In genomic region chrX:142682176-142682820, GRCm38 (mm10) we compare ENCODE assay signal across 8 mouse cellular contexts. TPM values are rescaled to one million over a fixed set of nuclear protein-coding genes. Genes with fewer than 3 reads are reported as not detected.
DNase-seq lines count a peak whose midpoint lies in the region; ATAC-seq and TF ChIP-seq lines count a peak whose summit lies in the region.

No protein-coding gene starts in this region.

- in situ Hi-C loops in CH12.LX (cut with MboI; ENCODE audit: low pct_ligation_motif_present, low pct_unique_long_range_greater_than_20kb, low sequenced_read_pairs) = no loop called here

- no peaks in the 10 kb centered on the region for H3K9me3 ChIP-seq in CH12.LX (replicated peaks; ENCODE audit: low read length)
- H3K9me3 ChIP-seq in forebrain, embryonic 10.5 days = no peaks in the 10 kb centered on the region

- ATAC-seq in inflammation-experienced regulatory T-cells, adult 6 months = peak; percentile 27

- WGBS in forebrain, embryonic 10.5 days = 24% methylated on average over 28 of the region's 28 CpGs

- peaks cover 0 to 9% of the 10 kb centered on the region in 2 experiments for H3K36me3 ChIP-seq in CH12.LX (replicated peaks in 1 of 2; ENCODE audit: control insufficient read depth in 1 of 2, insufficient read depth in 1 of 2, low read length in 1 of 2)
- H3K36me3 ChIP-seq in forebrain, embryonic 10.5 days (replicated peaks) = no peaks in the 10 kb centered on the region

- no peak for TF ChIP-seq CTCF in CH12.LX (conservative IDR thresholded peaks at IDR 0.05 in 1 of 2, IDR thresholded peaks at IDR 0.05 in 1 of 2; ENCODE audit: low read depth in 2 of 2, low read length in 2 of 2)

- no peak for TF ChIP-seq POLR2A in CH12.LX (IDR thresholded peaks at IDR 0.05; ENCODE audit: low read depth, low read length)

- no peak overlapping the region for H3K27ac ChIP-seq in CH12.LX (ENCODE audit: insufficient read depth, low read depth)
- peak overlapping the region; percentile 95 for H3K27ac ChIP-seq in forebrain, embryonic 10.5 days

- DNase-seq in CH12.LX (ENCODE audit: extremely low read depth) (no peak), NIH3T3 (ENCODE audit: low read depth) (peak; percentile 30)
- peak; percentile 17 for DNase-seq in forebrain, embryonic 10.5 days (ENCODE audit: extremely low spot score, low spot score)
- peak; percentile 21 to 47 for DNase-seq in lung, adult 18-20 months
- DNase-seq in retina, embryonic 14.5 days (ENCODE audit: low spot score) = peak; percentile 11
- no peak for DNase-seq in right cerebral cortex, adult 2 months (ENCODE audit: low spot score in 2 of 2)
- no peak for DNase-seq in ovary, postnatal 10 days (ENCODE audit: low spot score)

- peak overlapping the region; percentile 49 to 91 (median 63) for H3K4me3 ChIP-seq in CH12.LX (replicated peaks in 1 of 3; ENCODE audit: low read depth in 2 of 3, low read length in 2 of 3, poor library complexity in 1 of 3)
- H3K4me3 ChIP-seq in forebrain, embryonic 10.5 days = peak overlapping the region; percentile 67

- H3K4me1 ChIP-seq in CH12.LX (ENCODE audit: control insufficient read depth in 1 of 2, insufficient read depth in 2 of 2) = peaks cover 4 to 41% of the 10 kb centered on the region in 2 experiments; a peak in 3 of 4 replicates
- H3K4me1 ChIP-seq in forebrain, embryonic 10.5 days = peaks cover 59% of the 10 kb centered on the region

- no peak for TF ChIP-seq RAD21 in CH12.LX (IDR thresholded peaks at IDR 0.05; ENCODE audit: low read depth, low read length)

- H3K4me2 ChIP-seq in CH12.LX (ENCODE audit: insufficient read depth, low read depth, poor library complexity, severe bottlenecking) = peak overlapping the region; percentile 61

- no peak for TF ChIP-seq EP300 in CH12.LX (IDR thresholded peaks at IDR 0.05; ENCODE audit: low read length)

- H3K9ac ChIP-seq in CH12.LX (ENCODE audit: insufficient read depth, low read depth) = peak overlapping the region; percentile 71

- peaks cover 13% of the 10 kb centered on the region for H3K79me2 ChIP-seq in CH12.LX (replicated peaks; ENCODE audit: control insufficient read depth, extremely low read depth, insufficient read depth, poor library complexity, severe bottlenecking)

- no peaks in the 10 kb centered on the region for H3K27me3 ChIP-seq in CH12.LX (replicated peaks)
- H3K27me3 ChIP-seq in forebrain, embryonic 10.5 days (ENCODE audit: poor library complexity, severe bottlenecking) = peaks cover 99% of the 10 kb centered on the region

- dilution Hi-C loops in CH12.LX (cut with MboI; ENCODE audit: extremely low pct_ligation_motif_present, extremely low pct_unique_long_range_greater_than_20kb, low sequenced_read_pairs) = no loop called here

TF ChIP-seq in CH12.LX, 34 proteins besides CTCF, POLR2A, EP300 and RAD21:
- no peak for TF ChIP-seq ZKSCAN1 (IDR thresholded peaks at IDR 0.05; ENCODE audit: borderline replicate concordance, low read depth, low read length)
- no peak for TF ChIP-seq HCFC1 (IDR thresholded peaks at IDR 0.05; ENCODE audit: low read depth, low read length)
- TF ChIP-seq MXI1 (IDR thresholded peaks at IDR 0.05; ENCODE audit: low read depth, low read length) = no peak
- no peak for TF ChIP-seq MAX (IDR thresholded peaks at IDR 0.05; ENCODE audit: low read length)
- no peak for TF ChIP-seq MYC (IDR thresholded peaks at IDR 0.05; ENCODE audit: low read depth, low read length)
- TF ChIP-seq USF1 (IDR thresholded peaks at IDR 0.05; ENCODE audit: low read depth, low read length) = no peak

RNA-seq across cellular contexts. Expression of gene Tmem164, which starts 1.1 kb away (rescaled TPM):
- total RNA-seq in CH12.LX (2012; rRNA removed) (21.5 and 24.0 TPM in 2 replicates), CH12.LX (2014; rRNA removed) (21.4 and 22.7 TPM in 2 replicates)
- 17.7 and 19.2 TPM in 2 replicates for polyA plus RNA-seq in CH12.LX (2012; ENCODE audit: insufficient read length, low read depth)
- polyA plus RNA-seq in forebrain, embryonic 10.5 days (2016; fragmentation: Nextera tagmentation; extraction: Ambion mirVana) = 67.4 and 70.8 TPM in 2 replicates
- 10 to 100 TPM; 15.3 to 19.7 (median 18.9) TPM for polyA plus RNA-seq in inflammation-experienced regulatory T-cells, adult 6 months (2017; shearing (Covaris generic))

Comparison
In these comparisons a context has a peak if more than half of its experiments do, and no peak if none do; other contexts are left out.
1. DNase-seq: peak in NIH3T3 (single experiment), forebrain, embryonic 10.5 days (single experiment), lung, adult 18-20 months (2 of 2) and retina, embryonic 14.5 days (single experiment); none in CH12.LX (single experiment), right cerebral cortex, adult 2 months (0 of 2) and ovary, postnatal 10 days (single experiment).